Mouse (Mus musculus) layer of hippocampus, adult 8-10 months (tissue): ENCODE measurements at regions not wholly inside any gene's neighbourhood (a gene's known extent, or its start where the extent isn't known, plus 50 kb on each side); places are given as distances from the start of the nearest gene placed in this dataset.

Source experiments
- DNase-seq, 2 experiments: peaks; one replicate each; pipeline ENCODE4 v3.0.0; 2022; ENCODE audit warnings: low spot score in 2 of 2

DNA sequence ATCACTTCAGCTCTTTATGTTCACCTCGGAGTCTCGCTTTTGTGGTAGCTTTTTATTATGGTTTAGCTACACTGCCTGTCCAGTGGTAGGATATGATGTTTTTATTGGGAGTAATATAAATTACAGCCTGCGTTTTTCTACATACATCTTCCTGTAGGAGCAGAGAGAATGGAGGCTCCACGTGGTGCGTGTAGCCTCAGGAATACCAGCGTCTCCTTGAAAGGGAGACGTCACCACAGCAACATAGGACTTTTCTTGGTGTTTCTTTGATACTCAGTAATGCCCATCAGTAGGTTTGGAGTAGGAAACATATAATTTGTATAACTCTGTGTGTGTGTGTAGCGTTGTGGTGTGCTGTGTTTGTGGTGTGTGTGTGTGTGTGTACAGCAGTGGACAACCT is 150.7 kb downstream of the Ndufs4 start:
- no peak for DNase-seq

DNA sequence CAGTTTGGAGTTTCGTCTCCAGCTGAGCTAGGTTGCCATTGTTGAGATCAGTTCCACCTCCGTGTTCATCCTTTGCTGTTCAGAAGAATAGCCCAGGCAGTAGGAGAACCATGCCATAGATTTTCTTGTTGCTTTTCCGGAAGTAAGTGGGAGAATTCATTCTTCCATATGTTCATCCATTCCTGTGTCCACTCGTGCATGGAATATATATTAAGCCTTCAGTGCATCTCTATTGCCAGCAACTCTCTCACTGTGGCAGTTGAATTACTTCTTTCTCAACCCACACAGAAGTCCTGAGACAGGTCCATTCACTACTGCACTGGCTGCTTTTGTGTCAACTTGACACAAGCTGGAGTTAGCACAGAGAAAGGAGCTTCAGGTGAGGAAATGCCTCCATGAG is 152.2 kb downstream of the Ndufs4 start:
- no peak for DNase-seq

DNA sequence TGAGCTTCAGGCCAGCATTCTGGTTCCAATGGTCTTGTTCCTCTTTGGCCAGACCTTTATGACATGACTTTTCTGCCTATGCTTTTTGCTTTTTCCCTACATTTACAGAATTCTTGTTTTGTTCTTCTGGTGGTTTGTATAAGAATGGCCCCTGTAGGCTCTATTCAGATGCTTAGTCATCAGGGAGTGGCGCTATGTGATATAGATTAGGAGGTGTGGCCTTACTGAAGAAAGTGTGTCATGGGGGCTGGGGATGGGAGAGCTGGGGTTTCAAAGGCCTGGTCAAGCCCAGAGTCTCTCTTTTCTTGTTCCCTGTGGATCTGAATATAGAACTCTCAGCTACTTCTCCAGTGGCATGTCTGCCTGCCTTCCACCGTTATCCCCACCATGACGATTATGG is 155.9 kb downstream of the Ndufs4 start:
- no peak for DNase-seq

DNA sequence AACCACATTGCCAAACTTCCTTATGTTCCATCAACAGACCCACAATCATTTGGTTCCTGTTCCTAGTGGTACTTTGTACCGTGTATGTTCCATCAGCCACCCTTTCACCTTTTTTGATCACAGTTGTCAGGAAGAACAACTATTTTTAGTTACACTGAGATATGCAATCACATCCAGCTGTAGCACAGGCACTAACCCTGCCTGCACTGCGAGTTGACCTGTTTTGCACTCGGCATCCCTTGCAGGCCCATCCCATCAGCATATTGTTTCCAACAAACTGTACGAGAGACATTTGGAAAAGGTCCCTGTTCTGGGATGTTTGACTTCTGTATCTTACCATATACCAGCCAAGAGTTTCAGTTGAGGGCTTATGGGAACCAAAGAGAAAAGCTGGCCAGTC is 157.5 kb downstream of the Ndufs4 start:
- no peak for DNase-seq

DNA sequence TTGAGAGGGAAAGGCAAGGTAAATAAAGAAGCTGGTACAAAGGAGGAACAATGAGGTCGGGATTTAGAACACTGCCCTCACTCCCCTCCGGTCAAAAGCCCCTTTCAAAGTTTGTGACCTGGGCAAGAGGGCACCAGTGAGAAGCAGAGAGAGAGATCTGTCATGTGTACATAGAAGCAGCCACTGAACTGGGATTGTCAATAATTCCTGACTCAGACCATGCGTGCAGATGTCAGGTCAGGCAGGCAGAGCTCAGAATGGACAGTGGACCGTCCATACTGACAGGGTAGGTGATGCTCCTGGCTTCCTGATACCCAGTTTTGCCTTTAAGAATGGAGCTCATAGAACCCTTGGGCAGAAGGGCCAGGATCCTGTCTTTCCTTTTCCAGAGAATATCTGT is 161.0 kb downstream of the Ndufs4 start:
- DNase-seq: no peak

DNA sequence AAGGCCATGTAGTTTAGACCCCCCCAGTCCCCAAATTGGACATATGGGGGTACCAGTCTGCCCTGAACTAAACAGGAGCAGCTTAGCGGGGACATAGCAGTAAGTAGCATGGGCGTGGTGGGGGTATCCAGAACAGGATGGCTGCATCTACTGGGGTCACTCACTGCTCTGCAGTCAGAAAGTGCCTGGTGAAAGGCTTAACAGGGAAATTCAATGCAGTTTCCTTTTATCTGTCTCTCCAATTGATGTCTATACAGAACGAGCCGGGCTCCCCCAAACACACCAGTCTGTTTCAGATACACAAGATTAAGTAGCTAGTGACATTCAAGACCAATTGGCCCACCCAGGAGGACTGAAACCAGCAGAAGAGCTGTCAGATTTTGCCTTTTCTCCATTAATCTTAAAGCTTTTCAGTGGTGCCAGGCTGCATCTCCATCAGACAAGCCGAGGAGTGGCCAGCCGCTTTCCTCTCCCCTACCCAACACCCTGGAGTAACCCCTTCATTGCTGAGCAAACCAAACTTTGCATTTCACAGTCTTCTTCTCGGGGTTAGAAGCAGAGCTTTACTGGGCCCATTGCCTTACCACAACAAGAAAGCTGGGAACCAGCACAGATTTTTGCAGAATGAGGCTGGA is 161.7 kb downstream of the Ndufs4 start:
- DNase-seq: no peak

DNA sequence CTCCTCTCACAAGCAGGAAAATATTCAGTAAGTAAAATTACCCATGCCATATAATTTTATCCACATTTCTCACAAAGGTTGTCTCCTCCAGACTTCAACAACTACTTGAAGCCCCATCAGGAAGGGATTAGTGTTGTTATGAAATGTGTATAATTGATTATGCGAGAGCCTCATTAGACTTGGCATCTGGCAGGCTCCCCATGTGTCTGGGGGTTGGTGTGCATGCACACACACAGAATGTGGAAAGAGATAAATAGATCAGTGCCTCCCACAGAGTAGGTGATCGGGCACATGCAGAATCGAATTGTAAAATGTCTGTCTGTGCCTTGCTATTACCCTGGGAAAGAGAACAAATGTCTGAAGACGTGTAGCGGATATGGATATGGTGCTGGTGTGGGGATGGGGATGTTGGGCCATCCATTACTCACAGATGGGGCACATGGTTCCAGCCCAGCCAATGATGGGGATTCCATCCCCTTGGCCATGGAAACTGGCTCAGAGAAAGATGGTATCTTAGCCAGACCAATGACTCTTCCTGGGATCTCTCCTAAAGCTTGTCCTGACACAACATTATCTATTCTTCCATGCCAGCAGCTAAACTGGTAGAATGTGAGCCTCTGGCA is 168.1 kb downstream of the Ndufs4 start:
- peak; percentile 61 to 63 for DNase-seq

DNA sequence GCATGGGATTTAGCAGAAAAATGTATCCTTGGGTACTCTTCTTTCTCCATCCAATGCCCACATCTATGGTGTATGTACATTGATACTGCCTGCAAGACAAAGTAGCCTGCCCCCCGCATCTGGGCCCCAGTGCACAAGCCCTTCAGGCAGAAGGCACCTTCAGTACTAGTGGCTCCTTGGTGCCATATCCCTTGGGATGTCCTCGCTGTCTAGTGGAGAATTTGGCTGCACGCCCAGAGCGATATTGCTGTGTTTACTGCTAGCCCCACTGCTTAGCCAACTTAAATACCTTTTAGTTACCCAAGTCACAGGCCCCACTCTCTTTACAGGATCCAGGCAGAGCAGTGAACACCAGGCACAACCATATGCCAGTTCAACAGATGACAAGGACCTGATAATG is 173.0 kb downstream of the Ndufs4 start:
- no peak for DNase-seq
